Mouse (Mus musculus) lung, postnatal 14 days (tissue): ENCODE results near the gene Ttll5.
A peak's percentile ranks its signal among the peaks of the same experiment; 100 is the strongest.

Experiments
- DNase-seq: peaks from one replicate; pipeline ENCODE4 v3.0.0; 2021

Gene Ttll5

DNA sequence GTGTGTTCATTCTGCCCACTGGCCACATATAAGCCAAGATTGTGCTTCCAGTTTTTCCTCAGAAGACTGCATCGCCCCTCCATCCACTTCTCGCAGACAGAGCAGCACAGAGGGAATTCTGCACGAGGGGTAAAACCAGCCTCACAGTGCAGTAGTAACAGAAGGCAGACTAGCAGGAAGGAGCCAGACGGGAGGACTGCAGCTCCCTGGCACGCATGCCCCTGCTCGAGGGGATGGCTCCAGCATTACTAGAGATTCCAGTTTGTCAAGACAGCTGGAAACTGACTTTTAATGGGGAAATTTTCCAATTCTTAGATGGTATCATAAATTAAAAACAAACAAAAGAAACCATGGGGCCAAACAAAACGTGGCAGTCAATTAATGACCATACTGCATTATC lies 283.2 kb downstream of the Ttll5 start:
- DNase-seq, result no peak

GRCm38 (mm10) chr12:86109531-86109930 lies 285.1 kb downstream of the Ttll5 start:
- DNase-seq, result no peak

DNA sequence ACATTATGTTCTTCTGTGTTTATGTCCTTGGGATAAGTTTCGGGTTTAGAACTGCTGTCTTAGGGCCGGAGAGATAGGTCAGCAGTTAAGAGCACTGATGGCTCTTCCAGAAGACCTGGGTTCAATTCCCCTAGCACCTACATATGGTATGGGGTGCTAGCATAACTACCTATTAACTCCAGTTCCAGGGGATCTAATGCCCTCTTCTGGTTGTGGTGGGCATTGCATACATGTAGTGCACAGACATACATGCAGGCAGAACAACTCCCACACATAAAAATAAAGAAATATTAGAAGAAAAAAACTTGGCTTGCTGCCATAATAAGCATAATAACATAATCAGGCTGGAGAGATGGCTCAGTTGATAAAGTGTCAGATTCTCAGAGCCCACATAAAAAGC lies 286.2 kb downstream of the Ttll5 start:
- DNase-seq, result peak; percentile 58
